Mouse (Mus musculus) erythroblast, embryonic 14.5 days (primary cell): ENCODE measurements at regions not wholly inside any gene's neighbourhood (a gene's known extent, or its start where the extent isn't known, plus 50 kb on each side); places are given as distances from the start of the nearest gene placed in this dataset.

Experiments used
- GATA1 ChIP-seq: IDR thresholded peaks from 2 replicates; pipeline ENCODE4 v1.6.1; 2012; ENCODE audit warnings: low read length, inconsistent platforms, mixed read lengths
- TAL1 ChIP-seq: IDR thresholded peaks from 3 replicates; pipeline ENCODE4 v1.6.1; 2012; ENCODE audit warnings: low read length, inconsistent platforms, mixed read lengths

GRCm38 (mm10) chr9:94199864-94200263 is 338.0 kb downstream of the 1190002N15Rik start:
- TF ChIP-seq TAL1 (no peak), GATA1 (no peak)
